Mouse (Mus musculus) myocyte (in vitro differentiated cells): ENCODE data around the gene Man1c1. TPM values are rescaled to one million over a fixed set of nuclear protein-coding genes. Genes with fewer than 3 reads are reported as not detected.

Source experiments
- H3K27me3 ChIP-seq: one replicate; pipeline ENCODE4 v1.6.1; 2011; ENCODE audit not compliant: control insufficient read depth, insufficient read depth, insufficient read length
- H3K36me3 ChIP-seq: one replicate; pipeline ENCODE4 v1.6.1; 2011; ENCODE audit not compliant: control insufficient read depth, insufficient read depth
- H3K4me2 ChIP-seq: one replicate; pipeline ENCODE4 v1.6.1; 2011; ENCODE audit warnings: low read depth, control low read depth
- H3K4me3 ChIP-seq: one replicate; pipeline ENCODE4 v1.5.1; 2011; ENCODE audit warnings: mild to moderate bottlenecking, control low read depth, moderate library complexity
- H3K79me2 ChIP-seq: one replicate; pipeline ENCODE4 v1.6.1; 2011; ENCODE audit not compliant: control insufficient read depth, insufficient read depth
- H3ac ChIP-seq: one replicate; pipeline ENCODE4 v1.6.1; 2011; ENCODE audit not compliant: control insufficient read depth, insufficient read length
- CEBPB ChIP-seq: IDR thresholded peaks from 2 replicates; pipeline ENCODE4 v1.6.1; 2011; ENCODE audit warnings: mild to moderate bottlenecking, moderate library complexity; ENCODE audit not compliant: poor library complexity, insufficient read depth, severe bottlenecking
- E2F4 ChIP-seq: IDR thresholded peaks from one replicate; pipeline ENCODE4 v1.6.1; 2011; ENCODE audit warnings: mild to moderate bottlenecking, control low read depth, moderate library complexity; ENCODE audit not compliant: insufficient read depth
- MAX ChIP-seq: IDR thresholded peaks from one replicate; pipeline ENCODE4 v1.6.1; 2011; ENCODE audit warnings: low read depth, mild to moderate bottlenecking, control low read depth
- MYOD1 ChIP-seq, 3 experiments: IDR thresholded peaks; one replicate each; pipeline ENCODE4 v1.6.1; 2011; ENCODE audit warnings: control low read depth in 2 of 3, low read depth in 2 of 3, mild to moderate bottlenecking in 2 of 3, moderate library complexity in 1 of 3; ENCODE audit not compliant: insufficient read length in 2 of 3, control insufficient read depth in 1 of 3
- MYOG ChIP-seq, 3 experiments: IDR thresholded peaks; one replicate each; pipeline ENCODE4 v1.6.1; 2011; ENCODE audit warnings: control low read depth in 2 of 3, low read depth in 2 of 3, mild to moderate bottlenecking in 2 of 3; ENCODE audit not compliant: insufficient read length in 2 of 3, control insufficient read depth in 1 of 3, insufficient read depth in 1 of 3
- POLR2A ChIP-seq: IDR thresholded peaks from one replicate; pipeline ENCODE4 v1.6.1; 2011; ENCODE audit warnings: low read depth, mild to moderate bottlenecking, control low read depth, moderate library complexity; ENCODE audit not compliant: insufficient read length
- POLR2AphosphoS2 ChIP-seq: IDR thresholded peaks from one replicate; pipeline ENCODE4 v1.6.1; 2011; ENCODE audit warnings: low read depth, control low read depth; ENCODE audit not compliant: insufficient read length
- REST ChIP-seq: IDR thresholded peaks from one replicate; pipeline ENCODE4 v1.6.1; 2011; ENCODE audit warnings: mild to moderate bottlenecking, control low read depth, moderate library complexity; ENCODE audit not compliant: insufficient read depth, insufficient read length
- SRF ChIP-seq: IDR thresholded peaks from one replicate; pipeline ENCODE4 v1.6.1; 2011; ENCODE audit warnings: low read depth; ENCODE audit not compliant: control insufficient read depth, insufficient read length
- TCF12 ChIP-seq: IDR thresholded peaks from one replicate; pipeline ENCODE4 v1.6.1; 2011; ENCODE audit warnings: mild to moderate bottlenecking, control low read depth; ENCODE audit not compliant: poor library complexity, insufficient read depth, severe bottlenecking
- TCF3 ChIP-seq: IDR thresholded peaks from one replicate; pipeline ENCODE4 v1.6.1; 2011; ENCODE audit warnings: low read depth, control low read depth; ENCODE audit not compliant: insufficient read length
- USF1 ChIP-seq: IDR thresholded peaks from one replicate; pipeline ENCODE4 v1.6.1; 2011; ENCODE audit warnings: low read depth, mild to moderate bottlenecking, control low read depth, moderate library complexity
- polyA plus RNA-seq: library from polyadenylated mRNA; unstranded; fragments of >200 nt; fragmentation: generic; extraction: Trizol; gene quantifications from one replicate; pipeline ENCODE4 v1.2.1, GENCODE M21; 2012; ENCODE audit warnings: missing spikeins

The Man1c1 gene
- polyA plus RNA-seq, 1 experiment = 11.3 TPM

- Histone ChIP-seq H3K4me3 (no peak overlapping the region), H3K36me3 (no peaks in the 10 kb centered on the region), H3K4me2 (no peak overlapping the region), H3K79me2 (no peaks in the 10 kb centered on the region), H3ac (no peak overlapping the region), H3K27me3 (no peaks in the 10 kb centered on the region)
- TF ChIP-seq CEBPB (no peak), REST (no peak), POLR2AphosphoS2 (no peak), E2F4 (no peak), TCF12 (no peak), TCF3 (no peak), USF1 (no peak), MYOD1 (IDR thresholded peaks at IDR 0.05; ENCODE audit: control insufficient read depth in 1 of 3, insufficient read length in 2 of 3, low read depth in 2 of 3) (no peak), SRF (no peak), MYOG (IDR thresholded peaks at IDR 0.05; ENCODE audit: control insufficient read depth in 1 of 3, insufficient read depth in 1 of 3, insufficient read length in 2 of 3, low read depth in 2 of 3) (no peak), POLR2A (no peak), MAX (no peak)
Observed at GRCm38 (mm10) chr4:134660630-134661183, 43.4 kb downstream of the Man1c1 start.

DNA sequence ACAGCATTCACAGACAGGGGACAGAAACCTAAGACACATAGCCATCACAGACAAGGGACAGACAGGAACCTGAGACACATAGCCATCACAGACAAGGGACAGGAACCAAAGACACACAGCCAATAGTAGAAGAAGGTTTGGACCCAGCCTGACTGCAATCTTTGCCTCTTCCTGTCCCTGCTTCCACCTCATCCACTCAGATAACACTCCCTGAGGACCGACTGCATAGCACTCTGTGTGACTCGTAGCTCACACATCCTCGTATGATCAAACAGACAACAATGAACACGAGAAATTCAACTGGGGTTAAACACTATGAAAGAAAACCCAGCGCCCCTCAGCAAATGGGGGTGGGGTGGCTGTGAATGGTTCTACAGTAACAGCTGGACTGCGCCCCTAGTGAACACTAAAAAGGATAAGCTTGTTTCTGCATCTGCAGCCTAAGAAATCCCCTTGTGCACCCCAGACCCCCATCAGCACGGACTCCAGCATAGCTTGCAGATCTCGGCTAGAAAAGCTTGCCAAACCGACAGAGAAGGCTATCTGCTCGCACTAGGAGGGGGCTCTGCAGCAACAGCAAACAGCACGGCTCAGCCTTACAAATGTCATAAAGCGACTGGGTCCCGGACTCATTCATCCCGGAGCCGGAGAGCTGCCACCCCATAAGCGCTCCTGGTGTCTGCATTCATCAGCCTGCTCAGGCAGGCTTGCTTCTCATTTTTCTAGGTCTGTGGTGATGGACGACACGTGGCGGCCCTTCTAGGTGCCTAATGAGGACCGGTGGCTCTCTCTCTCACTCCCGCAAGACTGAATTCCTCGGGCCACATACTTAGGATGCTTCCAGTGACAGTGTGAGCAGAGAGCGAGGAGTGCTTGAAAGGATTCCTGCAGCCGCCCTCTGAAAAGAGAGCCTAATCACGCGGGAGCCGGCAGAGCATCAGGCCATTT lies 44.5 kb downstream of the Man1c1 start:
- no peak overlapping the region for H3ac ChIP-seq

GRCm38 (mm10) chr4:134657473-134657872 lies 46.6 kb downstream of the Man1c1 start:
- Histone ChIP-seq H3K4me2 (no peak overlapping the region), H3K79me2 (no peaks in the 10 kb centered on the region), H3K36me3 (no peaks in the 10 kb centered on the region), H3ac (no peak overlapping the region), H3K4me3 (no peak overlapping the region), H3K27me3 (no peaks in the 10 kb centered on the region)
- TF ChIP-seq POLR2A (no peak), TCF3 (no peak), E2F4 (no peak), REST (no peak), USF1 (no peak), MAX (no peak), MYOD1 (IDR thresholded peaks at IDR 0.05; ENCODE audit: control insufficient read depth in 1 of 3, insufficient read length in 2 of 3, low read depth in 2 of 3) (no peak), TCF12 (no peak), CEBPB (no peak), POLR2AphosphoS2 (no peak), MYOG (IDR thresholded peaks at IDR 0.05; ENCODE audit: control insufficient read depth in 1 of 3, insufficient read depth in 1 of 3, insufficient read length in 2 of 3, low read depth in 2 of 3) (no peak), SRF (no peak)

More for the DNA sequence above, 44.5 kb downstream of the Man1c1 start:
- H3K4me2 ChIP-seq = no peak overlapping the region
- H3K4me3 ChIP-seq = no peak overlapping the region
- no peaks in the 10 kb centered on the region for H3K27me3 ChIP-seq
- TF ChIP-seq E2F4 = no peak
- no peak for TF ChIP-seq MAX
- no peak for TF ChIP-seq MYOG (IDR thresholded peaks at IDR 0.05; ENCODE audit: control insufficient read depth in 1 of 3, insufficient read depth in 1 of 3, insufficient read length in 2 of 3, low read depth in 2 of 3)
- no peak for TF ChIP-seq TCF3
- no peak for TF ChIP-seq TCF12
- no peak for TF ChIP-seq CEBPB
- no peak for TF ChIP-seq REST
- TF ChIP-seq MYOD1 (IDR thresholded peaks at IDR 0.05; ENCODE audit: control insufficient read depth in 1 of 3, insufficient read length in 2 of 3, low read depth in 2 of 3) = no peak
- TF ChIP-seq USF1 = no peak
- TF ChIP-seq POLR2A = no peak
- TF ChIP-seq SRF = no peak
- no peak for TF ChIP-seq POLR2AphosphoS2
- no peaks in the 10 kb centered on the region for H3K36me3 ChIP-seq
- no peaks in the 10 kb centered on the region for H3K79me2 ChIP-seq

DNA sequence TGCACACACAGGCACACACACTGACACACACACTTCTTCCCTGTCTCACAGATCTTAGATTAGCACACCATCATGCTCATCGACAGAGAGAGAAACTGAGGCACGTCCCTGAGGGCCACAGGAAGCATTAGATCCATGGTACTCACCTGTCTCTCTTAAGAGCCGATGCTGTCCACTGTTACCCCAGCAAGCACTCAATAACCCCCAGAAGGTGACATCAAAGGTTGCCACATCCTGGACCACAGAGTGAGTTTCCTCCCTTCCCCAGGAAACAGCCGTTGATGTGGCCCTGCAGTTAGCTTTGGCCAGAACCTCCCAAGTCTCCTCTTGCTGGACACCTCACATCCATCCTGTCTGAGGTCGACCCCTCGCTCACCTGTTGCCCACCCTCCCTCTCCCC lies 49.7 kb downstream of the Man1c1 start:
- no peak for TF ChIP-seq TCF12
- H3K4me2 ChIP-seq = no peak overlapping the region
- H3K79me2 ChIP-seq = no peaks in the 10 kb centered on the region
- H3K27me3 ChIP-seq = no peaks in the 10 kb centered on the region
- H3ac ChIP-seq = no peak overlapping the region
- no peaks in the 10 kb centered on the region for H3K36me3 ChIP-seq
- H3K4me3 ChIP-seq = no peak overlapping the region
